Mouse (Mus musculus) cerebellum, adult 11 months (tissue): ENCODE results near the gene Barhl2.

ENCODE experiments used
- DNase-seq: peaks from one replicate; pipeline ENCODE4 v3.0.0; 2022

The Barhl2 gene

GRCm38 (mm10) chr5:106457986-106458476 lies at the start of gene Barhl2:
Gene Barhl2, minus strand, starts transcription at chr5:106458166.
- no peak for DNase-seq

DNA sequence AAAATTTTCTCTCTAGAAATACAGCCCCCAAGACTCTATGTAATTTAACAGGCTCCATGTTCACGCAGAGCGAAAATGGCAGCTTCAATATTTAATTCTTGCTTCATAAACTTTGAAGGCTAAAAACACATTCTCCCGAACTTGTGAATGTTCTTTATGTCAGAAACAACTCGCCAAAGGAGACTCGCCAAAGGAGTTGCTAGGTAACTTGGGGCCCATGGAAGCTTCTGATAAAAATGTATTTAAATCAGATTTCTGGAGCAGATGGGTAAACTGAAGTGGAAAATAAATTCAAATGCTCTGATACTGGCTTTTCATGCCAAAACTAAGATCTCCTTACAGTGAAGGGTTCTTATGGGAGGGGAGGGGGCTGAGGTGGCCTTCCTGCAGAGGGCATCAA lies 48.1 kb upstream of the Barhl2 start:
- no peak for DNase-seq

- DNase-seq = no peak
These were observed 44.9 kb upstream of the Barhl2 start for GRCm38 (mm10) chr5:106502684-106503545.

GRCm38 (mm10) chr5:106502271-106502670 lies 44.3 kb upstream of the Barhl2 start:
- no peak for DNase-seq

DNA sequence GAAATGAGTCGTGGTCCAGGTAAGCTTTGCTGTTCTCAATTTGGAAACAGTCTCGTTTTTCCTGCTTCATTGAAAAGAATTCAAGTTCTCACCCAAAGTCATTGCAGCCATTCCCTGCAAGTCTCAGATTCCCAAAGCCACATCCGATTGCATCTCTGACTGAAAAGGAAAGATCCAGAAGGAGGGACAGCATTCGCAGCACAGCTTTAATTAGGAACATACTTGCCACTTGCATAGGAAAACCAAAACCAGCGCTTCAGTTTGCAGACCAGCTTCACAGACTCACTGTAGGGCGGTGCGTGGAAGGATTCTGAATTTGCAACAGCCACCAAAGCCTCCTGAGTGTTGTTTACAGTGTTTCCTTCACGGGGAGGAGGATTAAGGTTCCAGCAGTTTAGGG lies 33.8 kb upstream of the Barhl2 start:
- no peak for DNase-seq

- DNase-seq = peak; percentile 35
These were observed 14.1 kb upstream of the Barhl2 start for GRCm38 (mm10) chr5:106472105-106472500.

DNA sequence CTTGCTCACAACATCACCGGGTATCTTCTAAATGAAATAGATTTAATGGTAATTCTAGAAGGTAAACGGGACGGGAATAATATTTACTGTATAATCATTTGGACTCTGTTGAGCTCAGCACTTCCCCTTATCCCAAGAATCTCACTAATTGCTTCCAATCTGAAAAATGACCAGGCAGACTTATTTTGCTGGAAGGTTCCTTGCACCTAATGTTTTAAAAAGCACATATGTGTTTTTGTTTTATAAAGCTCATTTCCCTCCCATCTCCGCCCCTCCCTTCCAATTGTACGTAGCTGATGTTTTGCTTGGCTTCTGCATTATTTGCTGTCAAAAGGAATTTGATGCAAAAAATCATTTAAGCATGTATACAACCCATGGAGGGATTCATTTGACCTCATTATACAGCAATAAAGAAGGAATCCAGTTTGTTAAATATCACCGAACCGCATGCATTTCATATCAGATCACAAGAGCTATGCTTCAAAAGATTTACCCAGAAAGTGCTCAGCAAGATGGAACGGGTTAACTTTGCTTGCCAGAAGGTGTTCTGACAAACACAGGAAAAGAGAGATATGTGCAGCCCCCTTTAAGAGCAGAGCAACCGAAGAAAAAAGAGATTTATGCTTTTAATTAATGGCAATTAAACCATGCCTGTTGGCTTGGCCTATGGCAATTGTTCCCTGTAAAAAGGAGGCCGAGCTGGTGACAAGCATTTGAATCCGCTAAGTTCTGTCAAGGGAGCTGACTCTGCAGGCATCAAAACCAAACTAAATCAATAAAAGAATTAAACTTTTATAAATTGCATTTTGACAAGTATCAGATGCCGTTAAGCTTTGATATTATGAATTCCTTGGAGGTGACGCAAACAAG lies 13.5 kb upstream of the Barhl2 start:
- no peak for DNase-seq

DNA sequence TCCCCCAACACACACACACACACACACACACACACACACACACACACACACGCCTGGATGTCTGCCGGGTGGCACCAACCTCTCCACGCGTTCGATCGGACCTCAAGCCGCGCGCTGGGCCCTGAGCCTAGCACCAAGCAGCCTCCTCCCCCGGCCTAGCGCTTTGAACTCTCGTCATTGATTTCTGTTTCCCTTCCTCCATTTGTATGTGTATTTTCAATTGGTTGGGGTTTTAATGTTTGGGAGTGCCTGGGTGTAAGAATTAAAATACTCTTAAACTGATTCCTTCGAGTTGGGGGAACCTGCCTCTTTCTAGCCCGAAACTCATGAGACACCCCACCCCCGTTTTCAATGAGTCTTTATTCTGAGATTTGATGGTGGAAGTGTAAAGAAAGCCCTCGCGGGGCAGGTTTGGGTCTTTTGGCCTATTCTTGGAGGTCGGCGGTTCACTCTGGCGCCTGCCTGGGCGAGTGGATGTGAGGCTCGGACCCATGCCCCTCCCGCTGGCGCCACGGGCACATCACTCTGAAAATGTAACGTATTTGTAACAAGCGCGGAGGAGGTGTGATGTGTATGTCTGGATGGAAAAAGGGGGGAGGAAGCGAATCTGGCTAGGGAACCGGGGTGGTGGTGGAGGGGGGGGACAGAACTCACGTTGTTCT lies 7.3 kb upstream of the Barhl2 start:
- DNase-seq = peak; percentile 33

GRCm38 (mm10) chr5:106464336-106465128 lies 6.6 kb upstream of the Barhl2 start:
- DNase-seq = peak; percentile 26

DNA sequence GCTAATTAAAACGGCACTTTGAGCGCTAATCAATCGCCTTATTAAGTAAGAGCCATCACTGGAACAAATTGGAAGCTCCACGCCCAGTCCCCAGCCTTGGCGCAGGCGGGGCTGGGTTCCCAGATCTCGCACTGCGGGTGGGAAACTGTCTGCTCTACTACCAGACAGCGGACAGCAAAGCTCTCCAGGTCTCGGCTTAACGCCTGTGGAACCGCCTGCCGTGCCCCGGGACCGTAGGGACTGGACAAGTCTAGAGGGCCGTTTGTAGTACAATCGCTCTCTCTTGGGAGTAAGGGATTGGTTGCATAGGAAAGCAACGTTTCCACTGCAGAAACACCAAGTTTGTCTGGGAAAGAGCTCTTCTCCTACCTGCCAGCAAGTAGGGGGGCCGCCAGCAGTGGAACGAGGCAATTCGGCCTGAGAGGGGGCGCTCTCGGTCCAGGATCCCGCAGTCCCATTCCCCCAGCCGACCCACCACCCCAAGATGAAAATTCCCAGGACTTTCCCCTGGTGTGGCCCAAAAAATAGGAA lies 5.8 kb upstream of the Barhl2 start:
- peak; percentile 73 for DNase-seq

- peak; percentile 77 for DNase-seq
These were observed 3.9 kb upstream of the Barhl2 start for GRCm38 (mm10) chr5:106461913-106462312.

- no peak for DNase-seq
These were observed 3.5 kb upstream of the Barhl2 start for GRCm38 (mm10) chr5:106461431-106461830.

DNA sequence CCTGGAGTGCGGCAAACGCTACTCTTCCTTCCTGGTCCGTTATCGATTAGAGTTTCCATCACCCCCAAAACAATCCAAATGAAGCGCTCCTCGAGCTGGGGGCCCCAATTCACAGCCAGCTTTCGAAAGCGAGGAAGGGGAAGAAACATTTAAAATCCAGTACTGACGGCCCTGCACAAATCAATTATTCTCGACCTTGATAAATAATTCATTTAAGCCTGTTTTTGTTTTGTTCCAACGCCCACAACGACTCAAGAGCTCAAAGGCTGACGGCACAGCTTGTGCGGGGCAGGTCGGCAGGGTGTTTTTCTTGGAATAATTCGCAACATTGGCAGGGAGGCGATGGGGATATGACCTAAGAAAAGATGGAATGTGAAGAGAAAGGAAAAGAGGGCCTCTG lies 2.6 kb upstream of the Barhl2 start:
- DNase-seq = peak; percentile 17

DNA sequence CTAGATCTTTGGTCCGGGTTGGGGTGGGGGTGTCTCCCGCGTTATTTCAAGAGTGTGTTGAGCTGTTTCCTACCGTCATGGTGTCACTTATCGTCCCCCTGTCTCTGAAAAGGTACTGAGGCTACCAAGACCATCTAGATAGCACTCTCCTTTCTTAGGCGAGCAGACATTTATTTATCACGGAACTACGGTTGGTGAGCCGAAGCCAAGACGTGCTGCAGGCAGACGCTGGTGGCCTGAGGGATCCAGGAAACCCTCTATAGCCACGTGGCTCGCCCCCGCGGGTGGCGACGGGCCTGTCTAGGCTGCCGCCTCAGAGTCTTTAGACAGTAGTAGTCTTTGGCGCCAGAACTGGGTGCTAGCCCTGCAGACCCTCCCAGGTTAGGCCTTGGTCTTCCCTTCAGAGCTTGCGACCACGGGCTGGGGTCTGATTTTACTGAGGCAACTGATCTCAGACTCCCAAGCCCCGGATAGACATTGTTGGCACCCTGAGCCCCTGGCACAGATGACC lies 2.1 kb upstream of the Barhl2 start:
- peak; percentile 50 for DNase-seq

GRCm38 (mm10) chr5:106459120-106459641 lies 1.2 kb upstream of the Barhl2 start:
- DNase-seq = no peak

DNA sequence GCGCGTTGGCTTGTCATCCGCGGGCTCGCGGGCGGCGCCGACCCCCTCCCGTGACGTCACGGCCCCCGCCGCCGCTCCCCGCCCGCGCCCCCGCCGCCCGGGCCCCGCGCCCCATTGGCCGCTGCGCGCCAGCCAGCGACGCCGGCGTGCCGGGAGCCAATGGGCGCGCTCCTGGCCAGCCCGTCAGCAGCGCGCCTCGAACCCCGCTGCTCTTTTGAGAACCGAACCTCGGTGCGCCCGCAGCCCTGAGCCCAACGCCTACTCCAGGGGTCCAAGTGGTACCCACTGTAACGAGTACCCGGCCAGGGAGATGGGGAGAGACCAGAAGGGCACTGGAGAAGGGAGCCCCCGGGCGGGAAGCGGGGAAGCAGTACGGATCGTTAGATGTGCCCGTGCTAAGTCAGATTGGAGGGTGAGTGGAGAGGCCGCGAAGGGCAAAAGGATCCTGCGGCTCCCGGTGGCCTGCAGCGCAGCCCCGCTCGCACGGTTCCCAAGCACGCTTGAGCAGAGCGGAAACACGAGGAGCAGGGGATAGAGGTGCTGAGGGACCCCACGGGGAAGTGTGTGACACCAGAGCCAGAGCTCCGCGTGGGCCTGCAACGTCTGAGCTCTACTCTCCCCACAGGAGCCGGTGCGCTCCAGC lies 632 bp upstream of the Barhl2 start:
- DNase-seq = peak; percentile 88

DNA sequence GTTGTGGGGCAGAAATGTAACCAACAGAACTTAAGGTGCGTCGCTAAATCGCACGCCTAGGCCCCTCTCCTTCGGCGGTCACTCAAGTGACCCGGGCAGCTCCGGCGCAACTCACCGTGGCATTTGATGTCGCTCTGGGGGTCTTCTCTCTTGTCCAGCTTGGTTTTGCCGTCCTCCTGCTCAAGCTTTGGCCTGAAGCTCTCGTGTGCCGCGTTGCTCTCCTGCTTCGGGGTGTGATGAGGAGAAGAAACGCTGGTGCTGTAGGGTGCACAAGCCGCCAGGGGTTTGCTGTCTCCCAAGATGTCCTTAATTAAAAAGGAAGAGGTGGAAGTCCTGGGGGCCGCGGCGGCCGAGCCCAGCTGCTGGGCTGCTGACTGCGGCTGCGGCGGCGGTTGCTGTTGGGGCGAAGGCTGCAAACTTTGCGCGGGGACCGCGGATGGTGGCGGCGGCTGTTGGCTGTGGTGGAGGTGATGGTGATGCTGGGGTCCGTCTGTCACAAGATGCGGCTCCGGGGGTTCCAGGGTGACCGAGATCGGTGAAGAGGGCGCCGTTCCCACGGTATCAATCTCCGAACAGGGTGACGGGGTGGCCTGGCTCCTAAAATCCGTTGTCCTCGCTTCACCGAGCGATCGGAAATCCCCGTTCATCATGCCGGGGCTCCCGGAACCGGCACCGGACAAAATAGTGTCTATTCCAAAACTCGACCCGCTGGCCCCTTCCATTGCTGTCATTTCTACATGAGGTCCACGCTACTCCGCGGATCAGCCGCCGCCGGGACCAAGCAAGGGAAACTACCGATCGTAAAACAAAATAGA lies 648 bp downstream of the Barhl2 start:
- DNase-seq = peak; percentile 46

GRCm38 (mm10) chr5:106455984-106456383 lies 2.0 kb downstream of the Barhl2 start:
- no peak for DNase-seq

DNA sequence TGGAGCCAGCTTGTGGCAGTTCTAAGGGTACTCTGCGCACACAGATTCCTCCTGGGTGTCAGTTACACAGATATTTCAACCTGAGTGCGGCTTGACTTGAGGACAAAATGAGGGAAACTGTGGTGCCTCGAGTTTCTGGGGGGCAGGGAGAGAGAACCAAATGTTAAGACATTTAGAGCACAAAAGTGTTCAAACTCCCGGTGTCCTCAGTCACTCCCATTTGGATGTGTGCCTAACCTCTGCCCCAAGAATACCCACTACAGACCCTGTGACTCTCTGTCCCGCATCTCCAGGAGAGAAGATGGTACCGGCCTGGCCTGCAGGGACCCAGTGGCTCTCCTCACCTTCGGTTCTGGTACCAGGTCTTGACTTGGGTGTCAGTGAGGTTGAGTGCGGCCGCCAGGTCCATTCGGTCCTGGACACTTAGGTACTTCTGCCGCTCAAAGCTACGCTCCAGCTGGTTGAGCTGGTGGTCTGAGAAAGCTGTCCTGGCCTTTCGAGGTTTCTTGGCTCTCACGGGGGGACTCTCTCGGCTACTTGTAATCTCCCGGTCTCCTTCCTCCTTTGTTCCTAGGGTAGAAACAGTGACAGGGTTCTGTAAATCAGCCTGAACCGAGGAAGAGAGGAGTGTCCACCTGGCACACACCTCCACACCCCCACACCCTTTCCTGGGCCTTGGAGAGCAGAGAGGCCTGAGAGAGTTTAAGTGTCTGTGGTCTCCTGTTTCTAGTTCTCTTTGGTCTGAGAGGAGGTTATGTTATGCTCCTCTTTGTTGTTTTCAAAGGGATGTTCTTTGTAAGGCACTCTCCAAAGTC lies 2.7 kb downstream of the Barhl2 start:
- DNase-seq = peak; percentile 38
